Mouse (Mus musculus): ENCODE results near the gene Cdadc1.

GRCm38 (mm10) chr14:59549106-59549505 is 48.7 kb downstream of the Cdadc1 start:
- TF ChIP-seq CTCF (conservative IDR thresholded peaks at IDR 0.05; ENCODE audit: low read length) (no peak), NANOG (IDR thresholded peaks at IDR 0.05; ENCODE audit: borderline replicate concordance, low read length) (no peak)
